Mouse (Mus musculus) embryonic facial prominence, embryonic 10.5 days (tissue): ENCODE results near the gene Gm10309. TPM values are rescaled to one million over a fixed set of nuclear protein-coding genes. Genes with fewer than 3 reads are reported as not detected.

Experiments
- DNase-seq: peaks from one replicate; pipeline ENCODE4 v3.0.0-alpha.2; 2017; ENCODE audit warnings: low spot score
- H3K27ac ChIP-seq: fragments of 300-500 bp; sonication (generic); replicated peaks from 2 replicates; pipeline ENCODE4 v1.5.1; 2016; ENCODE audit warnings: mild to moderate bottlenecking
- H3K27me3 ChIP-seq: fragments of 300-500 bp; sonication (generic); replicated peaks from 2 replicates; pipeline ENCODE4 v1.6.1; 2016; ENCODE audit warnings: low read depth, mild to moderate bottlenecking; ENCODE audit not compliant: poor library complexity, severe bottlenecking
- H3K36me3 ChIP-seq: fragments of 300-500 bp; sonication (generic); replicated peaks from 2 replicates; pipeline ENCODE4 v1.6.1; 2016; ENCODE audit warnings: mild to moderate bottlenecking, moderate library complexity
- H3K4me1 ChIP-seq: fragments of 300-500 bp; sonication (generic); 2 replicates; pipeline ENCODE4 v1.6.1; 2016
- H3K4me3 ChIP-seq: fragments of 300-500 bp; sonication (generic); 2 replicates; pipeline ENCODE4 v1.5.1; 2016; ENCODE audit warnings: mild to moderate bottlenecking, moderate library complexity
- H3K9me3 ChIP-seq: fragments of 300-500 bp; sonication (generic); 2 replicates; pipeline ENCODE4 v1.6.1; 2016; ENCODE audit warnings: mild to moderate bottlenecking
- WGBS: fragments of 180-500 bp; shearing (Covaris S2); methylation state at CpG from one replicate; pipeline ENCODE4 v1.1.7; 2016; 5-methylcytosine and 5-hydroxymethylcytosine counted together
- polyA plus RNA-seq: library from polyadenylated mRNA; unstranded; fragments of >200 nt; fragmentation: Nextera tagmentation; extraction: Ambion mirVana; gene quantifications from 2 replicates; pipeline ENCODE4 v1.2.1, GENCODE M21; 2016

Gene Gm10309
- polyA plus RNA-seq, 1 experiment from 2014 or later, result 0.10 TPM

GRCm38 (mm10) chr17:86464689-86465363 lies 40.2 kb downstream of the Gm10309 start:
- Histone ChIP-seq H3K4me3 (no peak overlapping the region), H3K27me3 (peaks cover 21% of the 10 kb centered on the region), H3K4me1 (peaks cover 58% of the 10 kb centered on the region), H3K36me3 (no peaks in the 10 kb centered on the region), H3K27ac (no peak overlapping the region), H3K9me3 (no peaks in the 10 kb centered on the region)
- WGBS, result 77% methylated on average over 16 of the region's 16 CpGs
- no peak for DNase-seq

- H3K4me1 ChIP-seq, result peaks cover 56% of the 10 kb centered on the region
- 88% methylated on average over 8 of the region's 8 CpGs for WGBS
These were observed 40.8 kb downstream of the Gm10309 start for GRCm38 (mm10) chr17:86464197-86464596.

GRCm38 (mm10) chr17:86463369-86463768 lies 41.7 kb downstream of the Gm10309 start:
- Histone ChIP-seq H3K4me3 (no peak overlapping the region), H3K27me3 (peaks cover 13% of the 10 kb centered on the region), H3K4me1 (peaks cover 52% of the 10 kb centered on the region), H3K27ac (no peak overlapping the region), H3K36me3 (no peaks in the 10 kb centered on the region), H3K9me3 (no peaks in the 10 kb centered on the region)
- WGBS, result 63% methylated on average over 3 of the region's 3 CpGs
- no peak for DNase-seq

More at GRCm38 (mm10) chr17:86464197-86464596, 40.8 kb downstream of the Gm10309 start:
- DNase-seq, result no peak
- no peaks in the 10 kb centered on the region for H3K36me3 ChIP-seq
- peaks cover 21% of the 10 kb centered on the region for H3K27me3 ChIP-seq
- no peak overlapping the region for H3K4me3 ChIP-seq
- no peaks in the 10 kb centered on the region for H3K9me3 ChIP-seq
- H3K27ac ChIP-seq, result no peak overlapping the region

- DNase-seq, result no peak
These were observed 44.2 kb downstream of the Gm10309 start for GRCm38 (mm10) chr17:86460645-86461430.

GRCm38 (mm10) chr17:86458302-86458980 lies 46.6 kb downstream of the Gm10309 start:
- Histone ChIP-seq H3K27ac (no peak overlapping the region), H3K9me3 (no peaks in the 10 kb centered on the region), H3K4me1 (peaks cover 13% of the 10 kb centered on the region; the same call in 1 of the 2 replicates), H3K27me3 (no peaks in the 10 kb centered on the region; the same call in 1 of the 2 replicates), H3K4me3 (no peak overlapping the region), H3K36me3 (no peaks in the 10 kb centered on the region)
- WGBS, result 85% methylated on average over 11 of the region's 11 CpGs
- no peak for DNase-seq

More at GRCm38 (mm10) chr17:86460645-86461430, 44.2 kb downstream of the Gm10309 start:
- 73% methylated on average over 17 of the region's 17 CpGs for WGBS
- H3K4me1 ChIP-seq, result peaks cover 28% of the 10 kb centered on the region
- H3K4me3 ChIP-seq, result no peak overlapping the region
- no peaks in the 10 kb centered on the region; the same call in 1 of the 2 replicates for H3K27me3 ChIP-seq
- H3K9me3 ChIP-seq, result no peaks in the 10 kb centered on the region
- H3K27ac ChIP-seq, result no peak overlapping the region
- H3K36me3 ChIP-seq, result no peaks in the 10 kb centered on the region

GRCm38 (mm10) chr17:86456512-86456911 lies 48.5 kb downstream of the Gm10309 start:
- Histone ChIP-seq H3K9me3 (no peaks in the 10 kb centered on the region), H3K4me1 (peaks cover 13% of the 10 kb centered on the region; the same call in 1 of the 2 replicates), H3K4me3 (no peak overlapping the region), H3K27ac (no peak overlapping the region), H3K27me3 (no peaks in the 10 kb centered on the region), H3K36me3 (no peaks in the 10 kb centered on the region)
- 84% methylated on average over 6 of the region's 6 CpGs for WGBS
- no peak for DNase-seq

GRCm38 (mm10) chr17:86454351-86454706 lies 50.7 kb downstream of the Gm10309 start:
- Histone ChIP-seq H3K27me3 (no peaks in the 10 kb centered on the region), H3K27ac (no peak overlapping the region), H3K36me3 (no peaks in the 10 kb centered on the region), H3K4me3 (no peak overlapping the region), H3K9me3 (no peaks in the 10 kb centered on the region), H3K4me1 (0 out of 2 replicates have a peak, but pooled peaks cover 4% of the 10 kb centered on the region)
- DNase-seq, result no peak
- WGBS, result 89% methylated on average over 3 of the region's 3 CpGs

- Histone ChIP-seq H3K4me3 (no peak overlapping the region), H3K27me3 (no peaks in the 10 kb centered on the region), H3K36me3 (no peaks in the 10 kb centered on the region), H3K4me1 (no peaks in the 10 kb centered on the region), H3K27ac (no peak overlapping the region), H3K9me3 (no peaks in the 10 kb centered on the region)
- DNase-seq, result no peak
- WGBS, result 86% methylated on average over 14 of the region's 14 CpGs
These were observed 51.2 kb downstream of the Gm10309 start for GRCm38 (mm10) chr17:86453673-86454350.

- WGBS, result 90% methylated on average over 4 of the region's 4 CpGs
- no peak for DNase-seq
- Histone ChIP-seq H3K36me3 (no peaks in the 10 kb centered on the region), H3K9me3 (no peaks in the 10 kb centered on the region), H3K4me3 (no peak overlapping the region), H3K27ac (no peak overlapping the region), H3K27me3 (no peaks in the 10 kb centered on the region), H3K4me1 (no peaks in the 10 kb centered on the region)
These were observed 52.1 kb downstream of the Gm10309 start for GRCm38 (mm10) chr17:86452934-86453333.

Other genes starting within 250 kb of the Gm10309 start
- gene Epas1, start 248.5 kb upstream of the Gm10309 start, polyA plus RNA-seq, result 2.8 and 2.9 TPM in 2 replicates